Mouse (Mus musculus) T-helper 17 cell (primary cell): ENCODE measurements at regions not wholly inside any gene's neighbourhood (a gene's known extent, or its start where the extent isn't known, plus 50 kb on each side); places are given as distances from the start of the nearest gene placed in this dataset.
"Not testable (repeated sequence)": the region's sequence is repeated elsewhere in the genome, so short reads cannot be mapped to it uniquely, and the experiment has no call there.

Source experiments
- in situ Hi-C, 2 experiments: fragments of 300-600 bp; cut with MboI, MseI; formaldehyde crosslinking; loops; 1 replicate in 1 of 2; 2 replicates in 1 of 2; pipeline ENCODE4 v1.15.1; 2025; ENCODE audit warnings: high pct_unique_total_duplicates in 2 of 2

- in situ Hi-C loops: loop anchor here in 1 of 2 experiments (10.0 kb wide), 1 partner anchor 752 kb away; no protein-coding TSS in a partner anchor
These were observed 825.0 kb downstream of the Gm9195 start for GRCm38 (mm10) chr14:71666656-71667055.

- in situ Hi-C loops: loop anchor here (5.0 to 10.0 kb wide), 2 partner anchors 745 to 773 kb away; no protein-coding TSS in a partner anchor
These were observed 831.5 kb downstream of the Gm9195 start for GRCm38 (mm10) chr14:71660166-71660565.

- in situ Hi-C loops: no loop called here
These were observed 836.6 kb downstream of the Gm9195 start for GRCm38 (mm10) chr14:71654785-71655627.

GRCm38 (mm10) chr14:71642536-71642935 lies 849.1 kb downstream of the Gm9195 start:
- in situ Hi-C loops: no loop called here

- in situ Hi-C loops: no loop called here
These were observed 852.6 kb downstream of the Gm9195 start for GRCm38 (mm10) chr14:71639083-71639482.

- in situ Hi-C loops: no loop called here
These were observed 856.5 kb downstream of the Gm9195 start for GRCm38 (mm10) chr14:71635091-71635490.

- in situ Hi-C loops: no loop called here
These were observed 881.8 kb downstream of the Gm9195 start for GRCm38 (mm10) chr14:71609698-71610301.

GRCm38 (mm10) chr14:71603710-71604109 lies 887.9 kb downstream of the Gm9195 start:
- in situ Hi-C loops: no loop called here

- in situ Hi-C loops: loop anchor here in 1 of 2 experiments (10.0 kb wide), 1 partner anchor 807 kb away; no protein-coding TSS in a partner anchor
These were observed 893.8 kb downstream of the Gm9195 start for GRCm38 (mm10) chr14:71597859-71598258.

- in situ Hi-C loops: no loop called here
These were observed 902.9 kb downstream of the Gm9195 start for GRCm38 (mm10) chr14:71588694-71589240.

GRCm38 (mm10) chr14:71588006-71588405 lies 903.6 kb downstream of the Gm9195 start:
- in situ Hi-C loops: no loop called here

- in situ Hi-C loops: no loop called here
These were observed 926.8 kb downstream of the Gm9195 start for GRCm38 (mm10) chr14:71564816-71565215.

- in situ Hi-C loops: no loop called here
These were observed 929.7 kb downstream of the Gm9195 start for GRCm38 (mm10) chr14:71561906-71562305.

GRCm38 (mm10) chr14:71554324-71554723 lies 937.3 kb downstream of the Gm9195 start:
- in situ Hi-C loops: not testable (repeated sequence)

GRCm38 (mm10) chr14:71543580-71543979 lies 943.9 kb upstream of the Fam160b2 start:
- in situ Hi-C loops: no loop called here

GRCm38 (mm10) chr14:71532074-71532659 lies 932.5 kb upstream of the Fam160b2 start:
- in situ Hi-C loops: no loop called here

GRCm38 (mm10) chr14:71531298-71531697 lies 931.7 kb upstream of the Fam160b2 start:
- in situ Hi-C loops: no loop called here

- in situ Hi-C loops: no loop called here
These were observed 930.8 kb upstream of the Fam160b2 start for GRCm38 (mm10) chr14:71530421-71530820.

GRCm38 (mm10) chr14:71518541-71518940 lies 918.9 kb upstream of the Fam160b2 start:
- in situ Hi-C loops: loop anchor here in 1 of 2 experiments (25.0 kb wide), 1 partner anchor 1694 kb away; no protein-coding TSS in a partner anchor

GRCm38 (mm10) chr14:71500851-71501250 lies 901.2 kb upstream of the Fam160b2 start:
- in situ Hi-C loops: loop anchor here in 1 of 2 experiments (25.0 kb wide), 1 partner anchor 1711 kb away; no protein-coding TSS in a partner anchor

GRCm38 (mm10) chr14:71491201-71491600 lies 891.6 kb upstream of the Fam160b2 start:
- in situ Hi-C loops: no loop called here
